Mouse (Mus musculus): ENCODE results near the gene Rad51b. TPM values are rescaled to one million over a fixed set of nuclear protein-coding genes. Genes with fewer than 3 reads are reported as not detected.

Rad51b gene
- total and polyA plus RNA-seq, 3 experiments, result 1.6 to 45.5 (median 22.0) TPM

DNA sequence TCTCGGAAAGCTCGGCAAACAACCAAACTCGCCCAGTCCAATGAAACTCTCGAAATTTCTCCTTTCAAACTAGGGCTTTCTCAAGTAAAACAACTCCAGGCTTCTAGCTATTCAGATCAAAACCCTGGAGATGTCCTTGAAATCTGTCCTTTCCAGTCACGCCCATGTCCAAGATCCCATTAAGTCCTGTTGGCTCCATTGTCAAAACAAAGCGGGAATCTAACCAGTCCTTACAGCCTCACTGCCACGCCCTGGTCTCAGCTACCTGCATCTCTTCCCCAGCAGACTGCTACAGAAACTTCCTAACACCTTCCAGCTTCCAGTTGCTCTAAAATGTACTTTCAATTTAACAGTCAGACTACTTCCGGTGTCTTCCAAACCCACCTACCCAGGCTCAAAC, 554.8 kb downstream of the Rad51b start:
- H3K9me3 ChIP-seq (replicated peaks), result peaks cover 3% of the 10 kb centered on the region; the same call in 1 of the 2 replicates

DNA sequence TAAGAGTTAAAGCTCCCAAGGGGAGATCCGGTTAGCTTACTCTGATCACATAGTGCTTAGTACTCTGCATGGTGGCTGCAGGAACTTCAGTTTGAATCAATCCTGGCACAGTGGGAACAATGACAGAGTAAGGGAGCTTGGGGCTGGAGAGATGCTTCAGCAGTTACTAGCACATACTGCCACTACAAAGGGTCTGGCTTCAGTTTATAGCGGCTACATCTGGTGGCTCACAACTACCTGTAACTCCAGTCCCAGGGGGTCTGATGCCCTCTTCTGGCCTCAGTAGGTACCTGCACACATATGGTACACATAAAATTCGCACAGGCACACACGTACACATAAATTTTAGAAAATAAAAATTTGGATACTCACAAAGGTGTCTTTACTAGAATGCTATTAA, 555.5 kb downstream of the Rad51b start:
- Histone ChIP-seq H3K36me3 (replicated peaks) (no peaks in the 10 kb centered on the region), H3K27me3 (ENCODE audit: insufficient read depth, low read length) (no peaks in the 10 kb centered on the region), H3K9me3 (replicated peaks) (peaks cover 3% of the 10 kb centered on the region; the same call in 1 of the 2 replicates), H3K4me1 (ENCODE audit: insufficient read depth, low read depth, low read length) (peaks cover 48% of the 10 kb centered on the region), H3K4me3 (ENCODE audit: low read depth, low read length) (no peak overlapping the region)
- TF ChIP-seq CTCF (IDR thresholded peaks at IDR 0.05; ENCODE audit: low read depth, low read length) (no peak), POLR2AphosphoS5 (IDR thresholded peaks at IDR 0.05; ENCODE audit: insufficient replicate concordance, low read depth, low read length) (no peak), TAL1 (conservative IDR thresholded peaks at IDR 0.05; ENCODE audit: low read depth, low read length) (no peak), GATA2 (IDR thresholded peaks at IDR 0.05; ENCODE audit: borderline replicate concordance, low read depth, low read length) (no peak), GATA1 (IDR thresholded peaks at IDR 0.05; ENCODE audit: borderline replicate concordance, low read length) (no peak)
- no peak for DNase-seq (ENCODE audit: low spot score)
- no peak for ATAC-seq (ENCODE audit: extremely low read depth, insufficient number of reproducible peaks, low FRiP score, poor library complexity, severe bottlenecking)

More for the DNA sequence above, 554.8 kb downstream of the Rad51b start:
- no peaks in the 10 kb centered on the region for H3K36me3 ChIP-seq (replicated peaks)
- H3K27me3 ChIP-seq (ENCODE audit: insufficient read depth, low read length), result no peaks in the 10 kb centered on the region
- DNase-seq (ENCODE audit: low spot score) (no peak), ATAC-seq (ENCODE audit: extremely low read depth, insufficient number of reproducible peaks, low FRiP score, poor library complexity, severe bottlenecking) (no peak)
- peaks cover 41% of the 10 kb centered on the region for H3K4me1 ChIP-seq (ENCODE audit: insufficient read depth, low read depth, low read length)
- TF ChIP-seq GATA2 (IDR thresholded peaks at IDR 0.05; ENCODE audit: borderline replicate concordance, low read depth, low read length), result no peak
- no peak for TF ChIP-seq GATA1 (IDR thresholded peaks at IDR 0.05; ENCODE audit: borderline replicate concordance, low read length)
- TF ChIP-seq CTCF (IDR thresholded peaks at IDR 0.05; ENCODE audit: low read depth, low read length), result no peak
- TF ChIP-seq POLR2AphosphoS5 (IDR thresholded peaks at IDR 0.05; ENCODE audit: insufficient replicate concordance, low read depth, low read length), result no peak
- no peak overlapping the region for H3K4me3 ChIP-seq (ENCODE audit: low read depth, low read length)

DNA sequence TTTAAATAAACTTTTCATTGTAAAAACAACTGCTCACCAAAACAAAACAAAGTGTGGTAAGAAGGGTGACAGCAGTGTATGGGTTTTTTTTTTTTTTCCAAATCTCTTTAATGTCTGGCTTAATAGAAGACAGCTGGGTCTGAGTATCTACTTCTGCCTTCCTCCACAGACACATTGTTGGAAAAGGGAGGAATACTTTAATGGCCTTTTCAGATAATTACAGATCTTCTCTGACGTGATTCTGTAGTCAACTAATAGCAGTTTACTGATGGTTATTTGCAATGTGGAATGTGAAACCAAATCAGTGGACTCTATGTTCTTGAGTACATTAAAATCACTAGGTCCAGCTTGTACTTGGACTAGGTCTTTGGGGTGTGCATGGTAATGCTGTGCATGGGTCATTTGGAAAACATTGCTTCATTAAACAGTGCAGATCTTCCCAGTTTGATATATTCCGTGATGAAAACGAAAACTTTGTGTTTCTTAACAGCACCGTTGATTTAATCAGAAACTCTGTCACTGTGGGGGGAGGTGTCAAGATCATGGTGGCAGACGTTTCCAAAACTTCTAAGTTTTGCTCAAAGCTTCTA, 556.9 kb downstream of the Rad51b start:
- DNase-seq (ENCODE audit: low spot score) (no peak), ATAC-seq (ENCODE audit: extremely low read depth, insufficient number of reproducible peaks, low FRiP score, poor library complexity, severe bottlenecking) (no peak)
- Histone ChIP-seq H3K36me3 (replicated peaks) (no peaks in the 10 kb centered on the region), H3K4me3 (ENCODE audit: low read depth, low read length) (no peak overlapping the region; the same call in 1 of the 2 replicates), H3K4me1 (ENCODE audit: insufficient read depth, low read depth, low read length) (peaks cover 61% of the 10 kb centered on the region), H3K27me3 (ENCODE audit: insufficient read depth, low read length) (no peaks in the 10 kb centered on the region), H3K9me3 (replicated peaks) (peaks cover 3% of the 10 kb centered on the region; the same call in 1 of the 2 replicates)
- TF ChIP-seq GATA1 (IDR thresholded peaks at IDR 0.05; ENCODE audit: borderline replicate concordance, low read length) (no peak), POLR2AphosphoS5 (IDR thresholded peaks at IDR 0.05; ENCODE audit: insufficient replicate concordance, low read depth, low read length) (no peak), CTCF (IDR thresholded peaks at IDR 0.05; ENCODE audit: low read depth, low read length) (no peak), GATA2 (IDR thresholded peaks at IDR 0.05; ENCODE audit: borderline replicate concordance, low read depth, low read length) (no peak), TAL1 (conservative IDR thresholded peaks at IDR 0.05; ENCODE audit: low read depth, low read length) (no peak)

DNA sequence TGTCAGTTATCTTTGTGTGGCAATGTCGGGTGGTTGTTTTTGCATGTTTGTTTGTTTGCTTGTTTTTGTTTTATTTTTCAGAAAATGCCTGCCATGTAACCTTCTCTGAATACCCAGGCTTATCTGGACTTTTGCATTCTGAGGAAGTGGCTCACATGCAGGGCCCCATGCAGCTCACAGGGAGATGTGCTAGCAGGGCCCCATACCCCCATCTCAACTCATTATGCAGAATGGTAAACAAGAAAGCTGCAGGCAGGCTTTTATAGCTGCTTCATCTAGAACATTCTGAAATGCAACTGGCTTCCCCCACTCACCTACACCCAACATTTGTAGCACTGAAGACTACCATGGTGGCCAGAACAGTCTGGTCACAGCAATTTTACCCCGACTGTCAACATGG, 557.4 kb downstream of the Rad51b start:
- H3K4me1 ChIP-seq (ENCODE audit: insufficient read depth, low read depth, low read length), result peaks cover 65% of the 10 kb centered on the region
- peaks cover 3% of the 10 kb centered on the region; the same call in 1 of the 2 replicates for H3K9me3 ChIP-seq (replicated peaks)
- peak; percentile 76 for DNase-seq (ENCODE audit: low spot score)
- no peaks in the 10 kb centered on the region for H3K27me3 ChIP-seq (ENCODE audit: insufficient read depth, low read length)
- TF ChIP-seq POLR2AphosphoS5 (IDR thresholded peaks at IDR 0.05; ENCODE audit: insufficient replicate concordance, low read depth, low read length) (no peak), GATA2 (IDR thresholded peaks at IDR 0.05; ENCODE audit: borderline replicate concordance, low read depth, low read length) (no peak), GATA1 (IDR thresholded peaks at IDR 0.05; ENCODE audit: borderline replicate concordance, low read length) (no peak), TAL1 (conservative IDR thresholded peaks at IDR 0.05; ENCODE audit: low read depth, low read length) (no peak), CTCF (IDR thresholded peaks at IDR 0.05; ENCODE audit: low read depth, low read length) (no peak)
- peak; percentile 70 for ATAC-seq (ENCODE audit: extremely low read depth, insufficient number of reproducible peaks, low FRiP score, poor library complexity, severe bottlenecking)
- H3K4me3 ChIP-seq (ENCODE audit: low read depth, low read length), result no peak overlapping the region; the same call in 1 of the 2 replicates
- H3K36me3 ChIP-seq (replicated peaks), result no peaks in the 10 kb centered on the region

DNA sequence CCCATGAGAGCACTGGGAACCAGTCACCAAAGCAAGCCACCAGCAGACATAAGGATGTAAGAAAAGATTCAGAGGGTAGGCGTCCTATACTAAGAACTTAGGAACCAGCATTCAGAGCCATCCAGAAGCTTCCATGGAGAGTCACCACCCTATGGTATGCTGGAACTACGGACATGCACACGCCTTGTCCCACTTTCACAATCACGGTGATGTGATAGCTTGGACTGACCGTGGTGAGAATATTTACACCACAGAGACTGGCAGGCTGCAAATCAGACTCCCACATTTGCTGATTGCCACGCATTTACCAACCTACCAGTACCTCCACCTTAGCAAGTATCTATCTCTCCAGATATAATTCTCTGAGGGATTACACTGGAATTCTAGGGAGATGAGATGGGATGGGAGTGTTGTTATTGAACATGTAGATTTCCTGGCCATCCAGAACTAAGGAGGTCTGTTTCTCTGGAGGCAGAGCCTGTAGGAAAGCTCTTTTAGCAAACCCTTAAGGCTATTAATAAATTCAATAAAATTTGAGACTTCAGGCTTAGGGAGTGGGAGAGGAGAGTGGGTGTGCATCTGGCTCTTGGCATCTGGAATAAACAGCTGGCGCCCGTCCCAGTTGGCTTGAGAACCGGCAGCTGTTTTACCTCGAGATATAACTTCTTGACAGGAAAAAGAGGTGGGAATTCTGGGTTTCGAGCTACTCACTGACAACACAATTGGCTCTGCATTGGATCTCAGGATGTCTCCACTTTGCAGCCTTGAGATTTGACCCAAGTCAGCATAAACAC, 559.2 kb downstream of the Rad51b start:
- no peak overlapping the region for H3K4me3 ChIP-seq (ENCODE audit: low read depth, low read length)
- ATAC-seq (ENCODE audit: extremely low read depth, insufficient number of reproducible peaks, low FRiP score, poor library complexity, severe bottlenecking) (no peak), DNase-seq (ENCODE audit: low spot score) (no peak)
- no peaks in the 10 kb centered on the region for H3K27me3 ChIP-seq (ENCODE audit: insufficient read depth, low read length)
- H3K9me3 ChIP-seq (replicated peaks), result peaks cover 3% of the 10 kb centered on the region; the same call in 1 of the 2 replicates
- peaks cover 6% of the 10 kb centered on the region for H3K36me3 ChIP-seq (replicated peaks)
- no peak for TF ChIP-seq POLR2AphosphoS5 (IDR thresholded peaks at IDR 0.05; ENCODE audit: insufficient replicate concordance, low read depth, low read length)
- no peak for TF ChIP-seq CTCF (IDR thresholded peaks at IDR 0.05; ENCODE audit: low read depth, low read length)
- no peak for TF ChIP-seq GATA2 (IDR thresholded peaks at IDR 0.05; ENCODE audit: borderline replicate concordance, low read depth, low read length)
- TF ChIP-seq GATA1 (IDR thresholded peaks at IDR 0.05; ENCODE audit: borderline replicate concordance, low read length), result no peak
- no peak for TF ChIP-seq TAL1 (conservative IDR thresholded peaks at IDR 0.05; ENCODE audit: low read depth, low read length)
- H3K4me1 ChIP-seq (ENCODE audit: insufficient read depth, low read depth, low read length), result peaks cover 75% of the 10 kb centered on the region

DNA sequence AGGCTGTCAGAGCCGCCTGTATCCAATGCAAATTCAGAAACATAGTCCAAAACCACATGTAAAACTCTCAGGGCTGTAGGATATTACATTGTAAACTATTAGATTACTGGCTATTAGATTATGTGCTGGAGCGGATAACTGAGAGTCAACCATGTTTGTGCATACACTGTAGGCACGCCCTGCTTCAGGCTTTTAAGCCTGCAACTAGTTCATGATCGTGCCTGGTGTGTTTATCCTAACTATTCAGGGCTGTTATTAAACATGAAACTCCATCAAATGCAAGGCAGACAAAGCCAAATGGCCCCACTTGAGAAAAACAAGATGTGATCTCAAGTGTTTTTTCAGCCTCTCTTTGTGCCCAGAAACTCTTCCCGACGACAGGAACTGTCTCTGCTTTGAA, 560.6 kb downstream of the Rad51b start:
- no peak for ATAC-seq (ENCODE audit: extremely low read depth, insufficient number of reproducible peaks, low FRiP score, poor library complexity, severe bottlenecking)
- no peak for DNase-seq (ENCODE audit: low spot score)
- H3K4me3 ChIP-seq (ENCODE audit: low read depth, low read length), result no peak overlapping the region
- H3K36me3 ChIP-seq (replicated peaks), result peaks cover 16% of the 10 kb centered on the region
- peaks cover 71% of the 10 kb centered on the region for H3K4me1 ChIP-seq (ENCODE audit: insufficient read depth, low read depth, low read length)
- peaks cover 12% of the 10 kb centered on the region for H3K9me3 ChIP-seq (replicated peaks)
- H3K27me3 ChIP-seq (ENCODE audit: insufficient read depth, low read length), result no peaks in the 10 kb centered on the region
- no peak for TF ChIP-seq TAL1 (conservative IDR thresholded peaks at IDR 0.05; ENCODE audit: low read depth, low read length)
- no peak for TF ChIP-seq POLR2AphosphoS5 (IDR thresholded peaks at IDR 0.05; ENCODE audit: insufficient replicate concordance, low read depth, low read length)
- TF ChIP-seq GATA1 (IDR thresholded peaks at IDR 0.05; ENCODE audit: borderline replicate concordance, low read length), result no peak
- TF ChIP-seq CTCF (IDR thresholded peaks at IDR 0.05; ENCODE audit: low read depth, low read length), result no peak
- TF ChIP-seq GATA2 (IDR thresholded peaks at IDR 0.05; ENCODE audit: borderline replicate concordance, low read depth, low read length), result no peak
